Mouse (Mus musculus) liver, embryonic 11.5 days (tissue): ENCODE measurements at regions not wholly inside any gene's neighbourhood (a gene's known extent, or its start where the extent isn't known, plus 50 kb on each side); places are given as distances from the start of the nearest gene placed in this dataset.

Experiments
- ATAC-seq: fragments of 200-750 bp; cut with Nextera tagmentation; replicated peaks from 2 replicates; pipeline ENCODE4 v1.8.0; 2017; ENCODE audit warnings: moderate number of reproducible peaks, mild to moderate bottlenecking, moderate TSS enrichment, moderate library complexity; ENCODE audit not compliant: low FRiP score
- DNase-seq: peaks from one replicate; pipeline ENCODE4 v3.0.0-alpha.2; 2017; ENCODE audit warnings: low spot score
- H3K27ac ChIP-seq: fragments of 300-500 bp; sonication (generic); 2 replicates; pipeline ENCODE4 v1.5.1; 2014; ENCODE audit warnings: mild to moderate bottlenecking, low read depth, low read length, control low read depth
- H3K27me3 ChIP-seq: fragments of 300-500 bp; sonication (generic); replicated peaks from 2 replicates; pipeline ENCODE4 v1.6.1; 2014; ENCODE audit warnings: low read length, mixed read lengths; ENCODE audit not compliant: control insufficient read depth, insufficient read depth
- H3K36me3 ChIP-seq: fragments of 300-500 bp; sonication (generic); 2 replicates; pipeline ENCODE4 v1.6.1; 2014; ENCODE audit warnings: mild to moderate bottlenecking, low read length, moderate library complexity, mixed read lengths; ENCODE audit not compliant: control insufficient read depth, insufficient read depth
- H3K4me1 ChIP-seq: fragments of 300-500 bp; sonication (generic); replicated peaks from 2 replicates; pipeline ENCODE4 v1.6.1; 2014; ENCODE audit warnings: low read length, mixed read lengths; ENCODE audit not compliant: control insufficient read depth, insufficient read depth
- H3K4me2 ChIP-seq: fragments of 300-500 bp; sonication (generic); 2 replicates; pipeline ENCODE4 v1.6.1; 2014; ENCODE audit warnings: mild to moderate bottlenecking, control low read depth, moderate library complexity
- H3K4me3 ChIP-seq: fragments of 300-500 bp; sonication (generic); 2 replicates; pipeline ENCODE4 v1.5.1; 2014; ENCODE audit warnings: low read depth, low read length, control low read depth
- H3K9ac ChIP-seq: fragments of 300-500 bp; sonication (generic); 2 replicates; pipeline ENCODE4 v1.6.1; 2014; ENCODE audit warnings: low read depth, low read length, control low read depth
- H3K9me3 ChIP-seq: fragments of 300-500 bp; sonication (generic); 2 replicates; pipeline ENCODE4 v1.6.1; 2016; ENCODE audit warnings: low read length, inconsistent platforms, mixed read lengths; ENCODE audit not compliant: control insufficient read depth
- WGBS: fragments of 180-500 bp; shearing (Covaris S2); extraction: QIAGEN DNeasy Blood & Tissue Kit; methylation state at CpG from one replicate; pipeline ENCODE4 v1.1.7; 2014; 5-methylcytosine and 5-hydroxymethylcytosine counted together

DNA sequence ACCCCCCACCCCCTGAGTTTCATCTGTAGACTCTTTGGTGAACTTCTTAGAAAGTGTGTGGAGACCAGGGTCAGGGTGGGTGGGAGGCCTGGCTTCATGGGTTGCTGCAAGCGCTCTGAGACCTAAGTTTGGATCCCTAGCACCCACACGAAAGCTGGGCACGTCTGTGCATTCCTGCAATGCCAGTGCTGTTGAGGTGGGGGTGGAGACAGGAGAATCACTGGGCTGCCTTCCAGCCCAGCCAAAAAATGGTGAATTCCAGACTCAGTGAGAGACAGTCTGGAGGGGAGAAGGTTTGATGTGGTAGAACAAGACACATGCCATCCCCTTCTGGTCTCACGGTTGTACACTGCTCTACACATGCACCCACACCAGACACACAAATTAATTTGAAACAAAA is 113.8 kb downstream of the Gadd45g start:
- WGBS, result 88% methylated on average over 4 of the region's 4 CpGs

DNA sequence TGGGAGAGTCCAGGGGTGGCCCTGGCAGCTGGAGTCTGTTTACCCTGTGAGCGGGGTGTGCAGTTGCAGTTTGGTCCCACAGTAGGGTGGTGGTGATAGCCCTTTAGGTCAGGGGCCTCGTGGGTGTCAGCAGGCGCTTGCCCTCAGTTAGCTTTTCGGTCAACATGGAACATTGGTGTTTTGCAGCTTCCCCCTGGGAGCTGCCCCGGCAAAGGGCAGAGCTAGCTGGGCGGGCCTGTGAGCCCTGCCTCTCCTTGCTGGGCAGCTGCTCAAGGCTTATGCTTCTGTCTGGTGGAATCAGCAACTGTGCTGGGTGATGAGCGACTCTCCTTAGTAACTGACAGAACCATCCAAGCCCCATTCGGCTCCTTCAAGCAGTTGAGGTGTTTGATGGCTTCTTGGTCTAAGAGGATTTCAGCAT is 115.7 kb downstream of the Gadd45g start:
- H3K27me3 ChIP-seq, result no peaks in the 10 kb centered on the region
- no peak overlapping the region; the same call in 1 of the 2 replicates for H3K27ac ChIP-seq
- ATAC-seq (no peak), DNase-seq (no peak)
- H3K36me3 ChIP-seq, result no peaks in the 10 kb centered on the region
- no peak overlapping the region for H3K4me2 ChIP-seq
- H3K4me3 ChIP-seq, result no peak overlapping the region
- no peak overlapping the region for H3K9ac ChIP-seq
- 53% methylated on average over 8 of the region's 8 CpGs for WGBS
- H3K9me3 ChIP-seq, result no peaks in the 10 kb centered on the region
- H3K4me1 ChIP-seq, result peaks cover 23% of the 10 kb centered on the region

More for the DNA sequence above, 113.8 kb downstream of the Gadd45g start:
- ATAC-seq (no peak), DNase-seq (no peak)
- no peaks in the 10 kb centered on the region for H3K9me3 ChIP-seq
- H3K36me3 ChIP-seq, result no peaks in the 10 kb centered on the region
- no peak overlapping the region for H3K4me2 ChIP-seq
- no peak overlapping the region for H3K27ac ChIP-seq
- no peak overlapping the region for H3K9ac ChIP-seq
- no peaks in the 10 kb centered on the region for H3K27me3 ChIP-seq
- H3K4me1 ChIP-seq, result peaks cover 23% of the 10 kb centered on the region
- H3K4me3 ChIP-seq, result no peak overlapping the region

DNA sequence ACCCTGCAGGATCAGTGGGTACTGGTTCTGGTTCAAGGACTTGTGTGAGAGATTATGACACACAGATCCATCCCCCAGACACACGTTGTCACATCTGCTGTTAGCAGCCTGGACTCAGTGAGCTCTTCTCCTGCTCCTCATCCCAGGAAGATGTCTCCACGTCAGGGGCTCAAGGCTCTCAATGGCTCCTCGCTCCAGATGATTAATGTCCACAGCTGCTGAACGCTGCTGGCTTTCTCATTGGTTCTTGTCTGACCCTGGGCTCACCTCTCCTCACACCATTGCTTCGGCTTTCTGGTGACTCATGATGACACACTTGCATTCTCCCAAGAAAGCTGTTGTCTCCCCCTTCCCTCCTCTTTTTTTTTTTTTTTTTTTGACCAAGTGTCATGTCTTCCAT is 116.2 kb downstream of the Gadd45g start:
- ATAC-seq (no peak), DNase-seq (no peak)
- Histone ChIP-seq H3K9ac (no peak overlapping the region), H3K27ac (no peak overlapping the region), H3K4me1 (peaks cover 23% of the 10 kb centered on the region), H3K9me3 (no peaks in the 10 kb centered on the region), H3K4me2 (no peak overlapping the region), H3K4me3 (no peak overlapping the region), H3K27me3 (no peaks in the 10 kb centered on the region), H3K36me3 (no peaks in the 10 kb centered on the region)
- WGBS, result 58% methylated on average over 5 of the region's 5 CpGs

DNA sequence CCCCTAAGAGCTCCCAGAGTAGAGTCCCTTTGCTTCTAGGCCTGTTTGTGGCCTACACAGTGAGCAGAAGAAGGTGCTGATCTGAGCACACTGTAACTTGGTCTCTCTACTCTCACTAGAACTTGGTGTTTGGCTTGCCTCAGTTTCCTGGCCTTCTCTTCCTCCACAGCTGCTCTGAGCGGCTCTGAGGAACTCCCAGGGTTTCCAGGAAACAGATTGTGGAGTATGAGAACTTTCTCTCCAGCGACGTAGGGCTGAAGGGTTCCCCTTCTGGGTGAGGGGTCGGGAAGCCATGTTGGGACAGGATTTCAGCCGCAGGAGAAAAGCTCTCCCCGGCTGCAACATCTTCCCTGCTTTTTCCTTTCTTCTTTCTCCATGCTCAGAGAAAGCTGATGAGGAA is 117.5 kb downstream of the Gadd45g start:
- H3K4me2 ChIP-seq, result no peak overlapping the region
- no peaks in the 10 kb centered on the region for H3K9me3 ChIP-seq
- peaks cover 19% of the 10 kb centered on the region for H3K4me1 ChIP-seq
- 44% methylated on average over 6 of the region's 6 CpGs for WGBS
- no peak for ATAC-seq
- DNase-seq, result no peak
- no peak overlapping the region for H3K9ac ChIP-seq
- no peaks in the 10 kb centered on the region for H3K36me3 ChIP-seq
- H3K4me3 ChIP-seq, result no peak overlapping the region
- no peaks in the 10 kb centered on the region for H3K27me3 ChIP-seq
- H3K27ac ChIP-seq, result peak overlapping the region; percentile 11; the same call in 1 of the 2 replicates

DNA sequence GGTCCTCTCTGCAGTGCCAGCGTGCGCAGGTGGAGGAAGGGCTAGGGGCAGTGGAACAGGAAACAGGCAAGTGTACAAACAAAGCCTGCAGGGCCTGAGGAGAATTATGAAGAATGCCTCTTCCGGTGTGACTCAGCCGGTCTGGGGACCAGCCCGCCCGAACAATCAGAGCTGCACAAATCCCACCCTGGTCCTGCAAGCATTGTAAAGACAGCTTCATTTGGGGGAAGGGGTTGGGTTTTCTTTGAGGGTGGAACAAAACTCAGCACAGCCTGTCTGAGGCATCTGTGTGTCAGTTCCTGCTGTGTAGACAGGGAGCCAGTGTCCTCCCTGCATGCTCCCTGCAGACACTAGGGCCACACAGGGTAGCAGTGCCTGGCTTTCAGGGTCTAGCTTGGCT is 117.9 kb downstream of the Gadd45g start:
- no peaks in the 10 kb centered on the region for H3K9me3 ChIP-seq
- H3K36me3 ChIP-seq, result no peaks in the 10 kb centered on the region
- ATAC-seq (no peak), DNase-seq (no peak)
- H3K27ac ChIP-seq, result peak overlapping the region; percentile 11; the same call in 1 of the 2 replicates
- no peak overlapping the region for H3K9ac ChIP-seq
- no peak overlapping the region for H3K4me3 ChIP-seq
- H3K4me2 ChIP-seq, result no peak overlapping the region; the same call in 1 of the 2 replicates
- 48% methylated on average over 6 of the region's 6 CpGs for WGBS
- H3K27me3 ChIP-seq, result no peaks in the 10 kb centered on the region
- peaks cover 19% of the 10 kb centered on the region for H3K4me1 ChIP-seq

DNA sequence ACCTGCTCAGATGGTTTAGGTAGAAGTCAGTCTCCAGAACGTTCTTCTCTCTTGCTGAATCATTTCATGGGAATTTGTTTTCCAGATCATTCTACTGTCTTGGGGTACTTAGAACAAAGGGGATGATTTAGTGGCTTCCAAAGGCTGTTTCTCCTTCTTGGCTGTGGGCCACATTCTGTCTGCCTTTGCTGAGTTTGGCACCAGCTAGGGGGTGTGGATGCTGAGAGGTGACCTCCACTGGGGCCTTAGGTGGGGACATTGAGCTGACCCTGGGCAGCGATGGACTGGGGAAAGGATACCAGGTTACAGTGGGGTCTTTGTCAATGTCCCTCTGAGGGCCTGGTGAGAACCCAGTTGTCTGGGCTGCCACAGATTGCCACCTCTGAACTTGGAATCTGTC is 118.4 kb downstream of the Gadd45g start:
- no peak overlapping the region for H3K4me3 ChIP-seq
- H3K4me1 ChIP-seq, result peaks cover 19% of the 10 kb centered on the region
- WGBS, result 85% methylated on average over 2 of the region's 2 CpGs
- H3K9me3 ChIP-seq, result no peaks in the 10 kb centered on the region
- no peak for DNase-seq
- H3K36me3 ChIP-seq, result no peaks in the 10 kb centered on the region
- H3K27me3 ChIP-seq, result no peaks in the 10 kb centered on the region
- ATAC-seq, result no peak
- H3K9ac ChIP-seq, result no peak overlapping the region
- no peak overlapping the region for H3K27ac ChIP-seq
- H3K4me2 ChIP-seq, result no peak overlapping the region

DNA sequence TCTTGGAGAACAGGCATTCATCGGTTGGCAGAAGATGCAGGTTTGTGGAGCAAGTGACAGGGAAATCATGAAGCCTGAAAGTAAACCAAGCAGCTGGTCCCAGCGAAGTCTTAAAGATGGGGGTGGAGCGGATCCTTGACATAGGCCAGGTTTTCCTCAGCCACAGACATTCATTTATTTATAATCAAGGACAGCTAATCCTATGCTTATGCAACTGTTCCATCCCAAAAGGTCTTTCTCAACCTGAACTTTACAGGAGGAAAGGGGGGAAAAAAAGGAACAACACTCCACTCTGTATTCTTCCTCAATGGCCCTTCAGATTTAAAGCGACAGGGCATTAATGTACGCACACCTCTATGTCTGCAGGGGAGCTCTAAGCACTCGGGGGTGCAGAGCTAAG is 121.6 kb downstream of the Gadd45g start:
- DNase-seq, result no peak

DNA sequence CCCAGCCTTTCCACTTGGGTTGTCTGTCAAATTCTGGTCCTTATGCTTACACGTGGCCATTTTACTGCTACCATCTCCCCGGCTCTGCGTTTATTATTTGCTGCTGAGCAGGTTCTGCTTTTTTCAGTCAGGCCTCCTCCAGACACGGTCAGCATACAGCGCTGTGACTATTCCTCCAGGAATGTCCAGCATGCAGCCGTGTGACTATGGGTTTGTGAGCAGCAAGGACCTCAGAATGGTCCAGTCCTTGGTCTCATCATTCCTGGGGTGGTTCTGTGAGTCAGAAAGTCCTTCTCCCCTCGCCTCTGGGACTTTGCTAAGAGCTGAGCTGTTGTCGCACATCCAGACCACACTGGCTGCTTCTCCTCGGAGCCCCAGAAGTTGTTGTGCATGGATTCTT is 122.3 kb downstream of the Gadd45g start:
- H3K36me3 ChIP-seq, result no peaks in the 10 kb centered on the region
- H3K4me1 ChIP-seq, result peaks cover 9% of the 10 kb centered on the region
- no peak for DNase-seq
- no peak overlapping the region for H3K9ac ChIP-seq
- no peak overlapping the region for H3K4me2 ChIP-seq
- H3K9me3 ChIP-seq, result no peaks in the 10 kb centered on the region
- 67% methylated on average over 9 of the region's 9 CpGs for WGBS
- H3K27me3 ChIP-seq, result no peaks in the 10 kb centered on the region
- H3K4me3 ChIP-seq, result no peak overlapping the region
- H3K27ac ChIP-seq, result no peak overlapping the region
- ATAC-seq, result no peak

More for the DNA sequence above, 121.6 kb downstream of the Gadd45g start:
- Histone ChIP-seq H3K36me3 (no peaks in the 10 kb centered on the region), H3K9ac (no peak overlapping the region), H3K4me3 (no peak overlapping the region), H3K4me1 (peaks cover 10% of the 10 kb centered on the region), H3K4me2 (no peak overlapping the region), H3K27me3 (no peaks in the 10 kb centered on the region), H3K27ac (no peak overlapping the region), H3K9me3 (no peaks in the 10 kb centered on the region)
- WGBS, result 82% methylated on average over 6 of the region's 6 CpGs
- no peak for ATAC-seq

DNA sequence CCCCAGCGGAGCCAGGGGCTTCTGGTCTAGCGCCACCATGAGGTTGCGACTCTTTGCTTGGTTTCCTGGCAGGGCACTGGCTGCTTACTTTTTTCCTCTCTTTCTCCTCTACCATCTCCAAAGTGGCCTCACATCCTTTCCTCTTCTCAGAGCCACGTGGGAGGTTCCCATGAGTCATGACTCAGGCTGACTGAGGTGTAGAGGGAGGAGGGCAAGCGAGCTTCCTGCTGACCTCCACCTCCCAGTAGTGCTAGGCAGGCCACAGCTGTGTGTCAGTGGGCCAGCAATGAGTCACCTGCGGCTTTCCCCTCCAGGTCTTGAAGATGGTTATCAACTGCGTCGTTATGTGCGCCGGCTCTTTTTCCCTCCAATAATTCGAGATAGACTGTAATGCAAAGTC is 123.6 kb downstream of the Gadd45g start:
- no peaks in the 10 kb centered on the region for H3K27me3 ChIP-seq
- peaks cover 4% of the 10 kb centered on the region for H3K4me1 ChIP-seq
- no peak overlapping the region for H3K4me2 ChIP-seq
- H3K9me3 ChIP-seq, result no peaks in the 10 kb centered on the region
- no peak overlapping the region for H3K4me3 ChIP-seq
- no peak overlapping the region for H3K27ac ChIP-seq
- DNase-seq, result no peak
- 64% methylated on average over 11 of the region's 11 CpGs for WGBS
- ATAC-seq, result no peak
- no peaks in the 10 kb centered on the region for H3K36me3 ChIP-seq
- H3K9ac ChIP-seq, result no peak overlapping the region
